Mouse (Mus musculus) frontal cortex, adult (tissue): ENCODE results near the gene 2700049A03Rik.

ENCODE experiments used
- ATAC-seq: cut with Nextera tagmentation; 2 replicates; pipeline ENCODE4 v1.9.2; 2017; ENCODE audit warnings: mild to moderate bottlenecking, moderate library complexity, mixed read lengths; ENCODE audit not compliant: low TSS enrichment

The 2700049A03Rik gene

DNA sequence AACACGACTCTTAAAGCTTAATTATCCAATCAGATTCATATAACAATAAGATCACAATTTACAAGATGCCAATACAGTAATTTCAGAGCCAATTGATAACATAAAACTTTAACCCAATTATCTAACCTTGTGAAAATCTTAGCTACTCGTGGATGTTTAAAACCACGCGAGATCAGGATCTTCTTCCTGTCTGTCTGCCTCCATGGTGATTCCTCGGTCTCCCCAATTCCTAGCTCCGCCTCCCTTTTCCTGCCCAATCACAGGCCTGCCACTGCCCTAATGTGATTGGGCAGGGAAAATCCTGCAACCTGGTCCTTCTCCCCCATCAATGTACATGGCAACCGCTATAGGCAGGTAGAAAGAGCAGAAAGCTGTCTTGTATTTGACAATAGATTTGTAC lies 132.7 kb downstream of the 2700049A03Rik start:
- ATAC-seq, result no peak

DNA sequence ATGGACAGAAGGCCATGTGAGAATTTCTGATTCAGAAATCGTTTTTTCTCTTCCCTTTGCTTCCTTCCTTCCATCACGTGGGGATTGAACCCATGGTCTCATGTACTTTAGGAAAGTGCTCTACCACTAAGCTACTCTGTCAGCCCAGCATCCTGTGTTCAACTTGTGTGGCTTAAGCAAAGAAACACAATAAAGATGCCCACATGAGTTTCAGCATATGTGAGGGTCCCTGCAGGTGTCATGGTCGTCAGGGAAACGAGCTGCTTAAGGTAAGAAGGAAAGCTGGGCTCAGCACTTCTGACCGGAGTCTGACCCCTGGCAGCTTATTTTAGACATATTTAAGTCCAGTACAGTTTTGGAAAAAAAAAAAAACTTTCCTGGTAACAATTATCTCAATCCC lies 134.5 kb downstream of the 2700049A03Rik start:
- ATAC-seq, result no peak

DNA sequence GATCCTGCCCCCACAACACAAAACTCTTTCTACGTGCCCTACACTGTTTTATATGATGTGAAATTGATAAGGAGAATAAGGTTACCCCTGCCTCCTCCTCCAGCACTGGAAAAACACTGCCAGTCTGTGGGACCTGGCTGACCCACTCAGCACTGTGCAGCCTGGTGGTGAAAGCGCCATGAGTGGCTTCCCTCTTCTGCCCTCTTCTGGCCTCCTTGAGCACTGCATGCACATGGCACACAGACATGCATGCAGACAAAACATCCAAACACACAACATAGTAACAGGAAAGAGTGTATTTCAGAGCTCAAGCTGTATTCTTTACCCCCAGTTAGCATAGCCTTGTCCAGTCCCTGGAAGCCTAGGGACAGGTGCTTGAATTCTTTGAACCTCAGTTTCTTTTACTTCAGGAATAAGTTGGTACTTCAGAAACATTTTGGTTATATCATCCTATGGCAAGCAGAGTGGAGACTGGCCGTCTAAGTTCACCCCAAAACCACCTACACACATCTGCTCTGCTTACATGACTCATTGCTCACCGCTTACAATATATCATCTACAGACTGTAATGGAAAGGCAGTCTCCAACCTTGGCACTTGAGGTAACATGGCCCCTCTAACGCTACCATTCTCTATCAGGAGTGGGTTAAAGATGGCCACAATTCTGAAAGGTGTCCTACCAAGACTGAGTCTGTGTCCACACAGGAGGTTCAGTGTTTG lies 138.0 kb downstream of the 2700049A03Rik start:
- ATAC-seq, result peak; percentile 55; the same call in 1 of the 2 replicates

DNA sequence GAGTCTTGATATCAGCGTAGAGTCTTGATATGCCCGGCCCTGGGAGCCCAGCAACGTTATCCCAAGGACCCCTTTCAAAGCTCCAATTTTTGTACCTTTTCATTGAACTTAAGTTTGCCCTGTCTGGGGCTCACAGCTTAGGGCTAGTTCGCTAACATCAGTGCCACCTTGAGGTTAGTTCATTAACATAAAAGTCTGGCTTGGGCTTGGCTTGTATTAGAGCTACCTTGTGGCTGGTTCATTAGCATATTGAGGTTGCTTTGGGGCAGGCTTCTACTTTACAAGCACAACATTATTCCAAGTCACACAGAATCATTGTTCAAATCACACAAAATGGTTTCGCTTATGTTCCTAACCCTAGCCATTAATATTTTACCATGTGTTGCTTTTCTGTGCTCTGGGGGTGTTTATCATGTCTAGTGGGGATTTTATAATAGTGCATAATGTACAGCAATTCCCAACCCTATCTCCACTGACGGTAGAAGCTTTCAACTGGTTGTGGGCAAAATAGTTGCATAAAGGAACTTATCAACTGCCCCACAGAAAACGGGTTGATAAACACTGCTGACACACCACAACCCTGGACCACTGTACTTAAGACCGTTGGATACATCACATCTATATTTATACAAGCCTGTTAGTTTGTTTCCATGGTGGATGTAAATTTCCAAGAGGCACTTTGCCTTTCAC lies 139.4 kb downstream of the 2700049A03Rik start:
- ATAC-seq, result no peak

DNA sequence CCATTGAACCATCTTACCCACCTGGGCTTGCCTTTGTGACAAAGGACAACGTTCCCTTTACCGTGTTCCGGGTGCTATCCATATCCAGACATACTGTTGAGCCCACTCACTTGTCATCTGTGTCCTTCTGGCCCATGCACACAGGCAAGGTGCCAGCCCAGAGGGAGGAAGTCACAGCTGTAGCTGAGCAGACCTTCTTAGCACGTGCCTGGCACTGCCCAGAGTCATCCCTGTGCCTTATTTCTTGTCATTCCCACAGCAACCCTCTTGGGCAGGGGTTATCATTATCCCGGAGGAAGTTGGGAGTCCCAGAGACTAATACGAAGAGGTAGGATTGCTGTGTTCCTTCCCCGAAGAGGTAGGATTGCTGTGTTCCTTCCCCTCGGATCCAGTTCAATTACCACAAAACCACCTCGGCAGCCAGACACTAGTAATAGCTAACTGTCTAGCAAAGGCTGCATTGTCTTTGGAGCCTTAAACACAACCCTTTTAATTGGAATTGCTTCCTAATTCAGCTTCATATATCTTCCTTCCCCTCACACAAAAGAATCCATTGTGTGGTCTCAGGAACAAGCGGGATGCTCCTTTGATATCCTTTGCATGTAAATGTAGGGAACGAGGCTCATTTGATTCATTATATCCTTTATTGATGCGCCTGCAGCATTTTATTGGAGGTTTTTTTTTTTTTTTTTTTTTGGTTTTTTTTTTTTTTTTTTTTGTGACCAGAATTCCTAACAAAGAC lies 143.0 kb downstream of the 2700049A03Rik start:
- ATAC-seq, result no peak

DNA sequence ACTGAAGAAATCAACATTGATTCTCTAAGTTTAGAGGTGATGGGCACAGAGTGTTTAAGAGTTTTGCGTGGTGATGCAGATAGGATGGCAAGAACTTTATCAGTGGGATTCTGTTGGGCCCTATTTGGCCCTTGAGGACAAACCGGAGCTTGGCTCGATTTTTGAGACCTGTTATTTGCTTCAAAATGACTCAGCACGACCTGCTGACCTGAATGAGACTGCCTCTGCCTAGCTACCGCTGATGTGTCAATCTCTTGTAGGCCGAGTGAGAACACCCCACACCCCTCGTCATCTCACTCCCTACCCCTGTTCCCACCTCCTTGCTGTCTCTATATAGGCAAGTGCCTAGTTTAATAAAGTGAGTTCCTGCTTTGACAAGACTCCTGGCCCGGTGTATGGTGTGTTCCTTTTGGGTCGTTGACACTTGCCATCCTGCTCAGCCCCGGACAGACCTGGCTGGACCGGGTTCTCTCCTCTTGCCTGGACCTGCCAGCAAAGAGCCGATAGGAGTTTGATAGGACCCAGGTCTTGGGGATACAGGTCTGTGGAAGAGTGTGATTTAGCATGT lies 144.6 kb downstream of the 2700049A03Rik start:
- ATAC-seq, result no peak

DNA sequence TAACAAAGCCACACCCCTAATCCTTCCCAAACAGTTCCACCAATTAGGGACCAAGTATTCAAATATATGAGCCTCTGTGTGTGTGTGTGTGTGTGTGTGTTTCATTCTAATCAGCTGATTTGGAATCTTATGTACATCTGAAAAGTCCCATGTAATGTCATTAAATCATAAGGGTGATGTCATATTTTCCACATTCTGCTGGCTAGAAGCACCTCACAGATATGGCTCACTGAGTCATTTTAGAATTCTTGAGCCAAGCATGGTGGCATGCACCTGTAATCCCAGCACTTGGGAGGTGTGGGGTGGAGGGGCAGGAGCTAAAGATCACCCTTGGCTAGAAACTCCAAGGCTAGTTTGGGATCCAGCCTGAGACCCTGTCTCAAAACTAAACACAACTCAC lies 148.8 kb downstream of the 2700049A03Rik start:
- no peak for ATAC-seq

DNA sequence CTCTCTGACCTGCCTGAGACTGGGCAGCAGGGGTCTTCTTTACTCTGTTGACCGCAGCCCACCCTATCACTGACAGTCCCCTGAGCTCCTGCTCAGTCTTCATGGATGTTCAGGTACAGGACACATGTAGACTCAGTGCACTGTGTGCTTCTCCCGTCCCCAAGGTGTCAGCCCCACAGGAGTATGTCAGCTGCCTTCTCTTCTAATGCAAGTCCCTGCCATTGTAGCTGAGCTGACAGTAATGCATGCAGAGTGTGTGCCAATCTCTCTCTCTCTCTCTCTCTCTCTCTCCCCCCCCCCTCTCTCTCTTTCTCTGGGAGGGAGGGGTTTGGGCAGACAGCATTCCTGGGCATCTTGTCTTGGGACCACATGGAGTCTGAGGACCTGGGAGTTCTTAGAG lies 153.8 kb downstream of the 2700049A03Rik start:
- no peak for ATAC-seq
